Mouse (Mus musculus) left cerebral cortex, adult 9 months (tissue): ENCODE data around the gene Mast2.

ENCODE experiments used
- DNase-seq, 2 experiments: peaks; one replicate each; pipeline ENCODE4 v3.0.0; 2022; ENCODE audit warnings: low spot score in 2 of 2

Mast2 gene

DNA sequence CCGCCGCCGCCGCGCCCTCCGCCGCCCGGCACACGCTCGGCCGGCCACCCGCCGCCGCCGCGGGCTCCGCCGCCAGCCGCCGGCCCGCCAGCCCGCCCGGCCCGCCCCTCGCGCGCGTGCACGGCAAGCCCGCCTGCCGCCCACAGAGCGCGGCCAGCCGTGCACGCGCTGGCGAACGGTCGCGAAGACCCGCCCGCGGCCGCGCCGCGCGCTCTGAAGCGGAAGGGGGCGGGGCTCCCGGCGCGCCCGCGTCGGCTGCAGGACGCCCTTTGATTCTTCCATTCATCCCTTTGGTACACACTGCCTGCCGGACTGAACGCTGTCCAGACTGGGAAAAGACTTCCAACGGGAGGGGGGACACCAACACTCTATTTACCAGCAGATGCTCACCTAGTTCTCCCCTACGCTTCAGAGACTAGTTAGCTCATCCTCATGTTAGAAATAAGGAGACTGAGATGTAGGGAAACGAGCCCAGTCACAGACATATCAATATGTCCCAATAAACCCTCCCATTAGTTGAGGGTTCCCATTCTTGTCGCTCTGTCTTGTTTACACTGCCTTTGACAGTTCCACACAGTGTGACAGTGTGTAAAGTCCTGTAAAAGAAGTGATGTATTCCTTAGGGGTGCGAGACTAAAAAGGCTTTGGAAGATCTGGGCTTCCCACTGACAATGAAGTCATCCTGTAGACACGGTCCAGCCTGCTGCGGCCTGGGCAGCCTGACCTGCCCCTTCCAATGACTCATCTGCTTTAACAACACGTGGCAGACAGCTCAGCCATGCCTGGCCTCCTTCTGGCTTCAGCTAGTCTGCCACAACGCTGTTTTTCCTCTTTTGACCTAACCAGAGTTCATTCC is at the start of gene Mast2:
TSS of gene Mast2 (minus strand) at position 58 of the 856 bp plus-strand sequence.
- peak; percentile 39 to 70 for DNase-seq

DNA sequence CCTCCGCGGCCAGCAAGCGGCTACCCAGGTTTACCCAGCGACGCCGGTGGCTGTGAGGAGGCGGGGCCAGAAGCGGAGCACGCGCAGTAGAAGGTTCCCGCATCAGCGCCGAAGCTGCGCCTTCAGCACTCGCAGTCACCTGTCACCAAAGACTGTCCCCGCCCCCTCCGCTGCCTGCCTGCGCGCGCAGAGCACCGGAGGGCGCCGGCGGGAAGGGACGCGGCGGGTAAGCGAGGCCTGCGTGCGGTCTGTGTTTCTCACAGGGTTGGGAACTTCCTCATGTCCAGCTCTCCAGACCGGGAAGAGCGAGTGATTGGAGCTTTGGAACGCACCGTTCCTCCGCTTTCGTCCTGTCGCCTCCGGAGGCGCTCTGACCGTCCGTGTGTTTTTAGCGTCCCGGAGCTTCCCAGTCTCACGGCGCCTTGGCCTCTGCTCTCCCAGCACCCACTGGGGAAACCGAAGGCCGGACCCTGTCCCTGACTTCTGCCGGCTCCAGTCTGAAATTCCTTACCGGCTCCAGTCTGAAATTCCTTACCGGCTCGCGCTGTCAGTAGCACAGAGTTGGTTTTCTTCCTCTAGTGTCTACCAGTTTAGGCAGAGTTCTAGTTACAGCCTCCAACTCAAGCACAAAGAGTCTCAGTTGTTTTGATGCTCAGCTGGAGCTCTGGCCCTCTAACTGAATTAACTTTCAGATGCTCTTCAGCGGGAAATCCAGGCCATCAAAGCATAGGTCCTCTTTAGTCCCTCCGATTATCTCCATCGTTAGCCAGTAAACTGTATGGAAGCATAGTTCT is 43.6 kb upstream of the Mast2 start, which contains the start of gene Ipp:
TSS of gene Ipp (plus strand) at position 125 of the 794 bp plus-strand sequence.
- peak; percentile 88 to 95 for DNase-seq

- DNase-seq: no peak
These were observed 43.0 kb upstream of the Mast2 start for GRCm38 (mm10) chr4:116506886-116507424.

DNA sequence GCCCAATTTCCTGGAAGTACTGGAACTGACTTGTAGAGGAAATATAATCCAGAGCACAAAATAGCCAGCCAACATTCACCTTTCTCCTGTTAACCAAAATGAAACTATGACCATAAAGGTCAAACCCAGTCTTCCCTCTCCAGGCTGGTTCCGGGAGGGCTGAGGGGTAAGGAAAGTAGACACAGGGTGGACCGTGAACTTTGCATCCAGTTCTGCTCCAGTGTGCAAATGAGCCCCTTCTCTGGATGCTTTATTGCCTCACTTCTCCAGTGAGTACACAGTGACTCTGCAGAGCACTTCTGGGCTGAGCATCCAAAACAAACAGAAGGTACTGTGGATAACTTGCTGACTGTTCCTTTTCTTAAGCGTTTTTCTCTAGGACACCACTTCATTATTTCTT is 36.0 kb upstream of the Mast2 start:
- DNase-seq: no peak

DNA sequence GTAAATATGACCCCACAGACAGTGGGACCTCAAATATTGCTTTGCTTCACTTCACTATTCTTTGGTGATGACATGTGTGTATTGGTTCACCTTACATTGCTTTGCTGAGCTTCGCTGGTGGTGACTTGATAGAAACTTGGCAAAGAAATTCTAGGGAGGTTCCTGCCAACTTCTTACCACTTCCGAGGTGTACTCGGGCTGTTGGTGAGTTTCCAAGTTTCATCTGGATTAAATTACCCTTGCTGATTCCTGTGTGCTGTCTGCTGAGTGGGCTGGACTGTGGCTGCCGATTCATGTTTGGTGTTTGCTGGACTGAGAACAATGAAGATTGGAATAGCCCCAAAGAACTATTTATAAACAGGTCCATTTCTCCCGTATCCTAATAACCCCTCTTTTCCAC is 29.7 kb upstream of the Mast2 start:
- no peak for DNase-seq

GRCm38 (mm10) chr4:116492460-116492859 is 28.5 kb upstream of the Mast2 start:
- no peak for DNase-seq

- DNase-seq: no peak
These were observed 27.9 kb upstream of the Mast2 start for GRCm38 (mm10) chr4:116491886-116492285.

DNA sequence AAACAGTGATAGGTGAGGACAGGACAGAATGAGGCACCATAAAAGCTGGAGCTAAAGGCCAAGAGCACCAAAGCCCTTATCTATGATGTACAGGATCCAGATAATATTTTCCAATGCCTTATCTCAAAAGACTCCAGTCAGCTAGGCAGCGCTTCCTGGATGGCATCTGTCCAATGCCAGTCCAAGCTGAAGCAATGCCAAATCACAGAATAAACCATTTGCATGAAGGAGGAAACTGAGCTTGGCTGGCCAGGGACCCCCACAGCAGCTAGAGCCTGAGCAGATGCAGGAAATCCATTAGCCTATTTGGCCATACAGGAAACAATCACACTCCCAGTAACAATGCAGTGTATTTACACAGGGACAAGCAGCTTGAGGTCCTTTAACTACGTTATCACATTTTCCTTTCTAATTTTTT is 27.1 kb upstream of the Mast2 start:
- no peak for DNase-seq

DNA sequence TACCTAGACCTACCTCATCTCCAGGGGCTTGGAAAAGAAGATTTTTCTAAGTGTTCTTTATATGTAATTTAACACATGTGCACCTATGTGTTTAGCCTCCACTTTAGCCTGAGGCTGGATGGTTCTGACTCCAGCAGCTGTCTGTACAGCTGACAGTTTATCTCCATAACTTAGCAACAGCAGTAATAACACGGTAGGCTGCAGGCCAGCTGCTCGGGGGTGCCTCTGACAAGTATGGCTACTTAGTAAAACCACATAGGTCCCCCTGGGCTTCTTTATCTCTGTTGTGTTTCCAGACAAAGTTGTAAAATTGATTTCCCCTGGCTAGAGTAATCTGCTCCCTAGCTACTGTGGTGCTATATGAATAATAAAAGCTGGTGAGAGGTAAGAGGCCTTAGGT is 19.5 kb upstream of the Mast2 start:
- no peak for DNase-seq

DNA sequence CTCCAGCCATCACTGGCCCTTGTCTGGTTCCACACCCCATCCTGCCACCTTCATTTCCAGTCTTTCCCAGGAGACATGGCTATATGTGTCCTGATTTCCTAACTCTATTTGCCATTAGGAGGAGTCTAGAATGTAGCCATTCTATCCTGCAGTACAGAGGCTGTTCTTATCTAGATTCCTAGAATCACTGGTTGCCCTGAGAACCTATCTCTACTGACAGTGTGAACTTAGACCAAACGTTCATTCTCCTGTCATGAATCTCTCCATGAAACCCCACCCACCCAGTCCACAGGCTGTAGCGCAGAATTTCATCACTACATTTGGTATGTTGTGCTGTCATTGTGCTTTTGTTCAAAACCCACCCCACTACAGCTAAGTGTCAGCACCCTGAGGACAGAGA is 17.3 kb upstream of the Mast2 start:
- DNase-seq: no peak

- DNase-seq: peak in 1 of 2 experiments; percentile 8
These were observed 505 bp downstream of the Mast2 start for GRCm38 (mm10) chr4:116463231-116464125.

- no peak for DNase-seq
These were observed 2.0 kb downstream of the Mast2 start for GRCm38 (mm10) chr4:116461943-116462342.

DNA sequence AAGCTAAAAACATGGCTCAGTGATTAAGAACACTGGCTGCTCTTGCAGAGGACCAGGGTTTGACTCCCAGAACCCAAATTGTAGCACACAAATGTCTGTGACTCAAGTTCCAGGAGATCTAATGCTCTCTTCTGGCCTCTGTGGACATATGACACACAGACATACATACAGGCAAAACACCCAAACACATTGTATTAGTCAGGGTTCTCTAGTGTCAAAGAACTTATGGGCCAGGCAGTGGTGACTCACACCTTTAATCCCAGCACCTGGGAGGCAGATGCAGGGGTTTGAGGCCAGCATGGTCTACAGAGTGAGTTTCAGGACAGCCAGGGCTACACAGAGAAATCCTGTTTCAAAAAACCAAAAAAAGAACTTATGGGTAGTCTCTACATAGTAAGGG is 12.4 kb downstream of the Mast2 start:
- DNase-seq: no peak

DNA sequence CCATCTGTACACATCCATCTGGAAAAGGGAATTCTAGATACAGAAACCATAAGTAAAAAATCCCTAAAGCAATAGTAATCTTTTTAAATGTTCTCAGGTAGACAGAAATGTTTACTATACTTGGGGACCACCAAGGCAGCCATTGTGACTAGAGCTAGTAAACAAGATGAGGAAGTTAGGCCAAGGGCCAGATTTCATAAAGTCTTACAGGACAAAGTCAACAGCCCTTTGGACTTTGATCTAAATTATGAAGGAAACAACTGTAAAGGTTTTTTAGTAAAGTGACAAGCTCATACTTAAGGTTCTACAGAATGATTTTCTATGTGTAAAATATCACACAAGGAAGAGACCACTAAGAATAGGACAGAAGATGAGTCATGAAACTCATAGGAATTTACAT is 14.0 kb downstream of the Mast2 start:
- no peak for DNase-seq

- DNase-seq: peak in 1 of 2 experiments; percentile 24
These were observed 15.3 kb downstream of the Mast2 start for GRCm38 (mm10) chr4:116448673-116449072.

- no peak for DNase-seq
These were observed 24.6 kb downstream of the Mast2 start for GRCm38 (mm10) chr4:116439383-116439782.

DNA sequence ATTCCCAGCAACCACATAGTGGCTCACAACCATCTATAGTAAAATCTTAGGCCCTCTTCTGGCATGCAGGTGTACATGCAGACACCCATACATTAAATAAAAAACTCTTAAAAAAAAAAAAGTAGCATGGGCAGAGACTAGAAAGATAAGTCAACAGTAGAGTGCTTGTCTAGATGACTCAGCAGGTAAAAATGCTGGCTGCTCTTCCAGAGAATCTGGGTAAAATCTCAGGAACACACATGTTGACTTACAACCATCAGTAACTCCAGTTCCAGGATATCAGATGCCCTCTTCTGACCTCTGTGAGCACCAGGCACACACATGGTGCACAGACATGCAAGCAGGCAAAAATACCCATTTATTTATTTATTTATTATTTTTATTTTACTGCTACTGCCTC is 25.4 kb downstream of the Mast2 start:
- DNase-seq: no peak

GRCm38 (mm10) chr4:116435626-116436025 is 28.4 kb downstream of the Mast2 start:
- DNase-seq: no peak

- DNase-seq: no peak
These were observed 41.8 kb downstream of the Mast2 start for GRCm38 (mm10) chr4:116422186-116422585.

- no peak for DNase-seq
These were observed 42.8 kb downstream of the Mast2 start for GRCm38 (mm10) chr4:116421170-116421569.

GRCm38 (mm10) chr4:116412993-116413392 is 51.0 kb downstream of the Mast2 start:
- no peak for DNase-seq
